Mouse (Mus musculus): ENCODE results near the gene Myh6. TPM values are rescaled to one million over a fixed set of nuclear protein-coding genes. Genes with fewer than 3 reads are reported as not detected.
A peak's percentile ranks its signal among the peaks of the same experiment; 100 is the strongest.

Gene Myh6
- total RNA-seq, 2 experiments from 2014 or later = 0.81 to 4.9 TPM

DNA sequence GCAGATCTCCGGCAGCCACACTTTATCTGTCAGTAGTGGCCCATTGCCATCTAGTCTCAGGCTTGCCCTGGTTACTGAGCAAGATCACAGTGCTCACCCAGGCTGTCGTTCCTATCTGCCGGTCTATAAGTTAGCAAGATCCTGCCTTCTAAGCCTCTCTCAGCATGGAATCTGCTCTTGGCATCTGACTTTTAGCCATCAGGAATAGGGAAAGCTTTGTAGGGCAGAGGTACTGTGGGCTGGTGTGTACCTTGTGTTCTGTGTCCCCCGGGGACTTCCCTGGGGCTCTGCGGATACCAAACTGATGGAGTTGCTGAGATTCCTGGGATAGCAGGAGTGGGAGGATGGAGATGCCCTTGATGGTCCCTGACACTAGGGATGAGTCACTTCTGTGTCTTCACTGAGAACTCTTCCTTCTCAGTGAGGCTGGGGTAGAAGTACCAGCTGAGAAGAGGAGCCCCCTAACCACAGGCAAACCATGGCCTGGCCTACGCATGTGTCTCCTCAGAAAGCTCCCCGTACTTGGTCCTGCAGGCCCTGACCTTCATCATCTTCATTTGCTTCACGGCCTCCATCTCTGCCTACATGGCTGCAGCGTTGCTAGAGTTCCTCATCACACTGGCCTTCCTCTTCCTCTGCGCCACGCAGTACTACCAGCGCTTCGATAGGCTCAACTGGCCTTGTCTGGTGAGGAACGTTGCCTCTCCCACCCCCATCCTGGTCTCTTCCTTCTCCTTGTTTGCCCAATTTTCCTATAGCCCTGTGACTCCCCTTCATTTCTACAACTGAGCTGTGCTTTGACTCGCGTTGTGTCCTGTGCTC, 29.2 kb downstream of the Myh6 start:
- DNase-seq (ENCODE audit: low spot score in 2 of 2) = no peak

DNA sequence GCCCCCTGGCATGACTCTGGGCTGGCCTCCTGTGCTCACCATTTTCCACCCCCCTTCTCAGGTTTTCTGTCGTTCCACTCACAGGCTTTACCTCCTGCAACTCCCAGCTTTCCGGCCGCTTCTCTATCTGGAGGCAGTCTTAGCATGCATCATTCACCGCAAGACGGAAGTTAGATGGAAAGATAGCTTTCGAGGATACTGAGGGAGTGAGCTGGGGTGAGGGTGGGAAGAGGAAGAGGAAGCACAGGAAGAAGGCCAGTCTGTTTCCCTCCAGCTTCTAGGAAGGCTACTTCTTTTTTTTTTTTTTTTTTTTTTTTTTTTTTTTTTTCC, 29.9 kb downstream of the Myh6 start:
- DNase-seq (ENCODE audit: low spot score in 2 of 2) = no peak

DNA sequence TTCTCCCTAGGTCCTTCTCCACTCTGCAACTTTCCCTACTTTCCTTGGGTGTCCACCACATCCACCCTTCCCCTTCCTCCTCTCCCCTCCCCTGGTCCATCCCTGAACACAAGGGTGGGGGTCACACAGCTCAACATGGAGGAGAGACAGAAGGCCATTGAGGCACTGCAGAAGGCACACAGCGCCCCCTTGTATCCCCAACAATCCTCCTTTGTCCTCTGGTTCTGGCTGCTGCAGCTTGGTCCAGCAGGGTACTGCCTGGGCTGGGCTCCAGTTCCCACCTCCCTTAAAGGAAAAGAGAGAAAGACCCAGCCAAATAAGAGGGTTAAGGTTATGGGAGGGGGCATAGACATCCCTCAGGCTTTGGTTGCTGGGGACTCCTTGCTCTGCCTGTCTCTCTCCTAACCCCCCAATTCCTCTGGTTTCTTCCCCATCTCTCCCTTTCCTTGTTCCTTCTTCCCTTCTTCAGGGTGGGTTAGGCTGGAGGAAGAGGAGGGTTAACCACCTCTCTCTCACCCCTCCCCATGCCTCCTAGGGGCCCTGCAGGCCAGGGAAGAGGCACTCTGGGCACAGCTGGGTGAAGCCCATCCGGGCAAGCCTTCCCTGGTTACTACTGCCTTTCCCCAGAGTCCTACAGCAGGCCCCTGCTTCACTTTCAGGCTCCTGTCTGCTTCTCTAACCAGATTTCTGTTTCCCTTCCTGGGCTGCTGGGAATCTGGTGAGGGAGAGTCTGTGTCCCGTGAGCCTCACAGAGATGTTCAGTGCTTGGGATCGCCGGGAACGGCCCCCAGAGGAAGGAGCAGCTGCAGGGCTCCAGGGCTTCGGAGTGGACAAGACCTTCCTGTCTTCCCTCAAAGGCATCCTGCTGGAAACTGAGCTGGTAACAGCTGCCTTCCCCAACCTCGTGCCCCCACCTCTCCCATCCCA, 30.6 kb downstream of the Myh6 start, which contains the start of gene Cmtm5:
Cmtm5 (plus strand) TSS at position 358 of the 927 bp plus-strand sequence.
- no peak for DNase-seq (ENCODE audit: low spot score in 2 of 2)

DNA sequence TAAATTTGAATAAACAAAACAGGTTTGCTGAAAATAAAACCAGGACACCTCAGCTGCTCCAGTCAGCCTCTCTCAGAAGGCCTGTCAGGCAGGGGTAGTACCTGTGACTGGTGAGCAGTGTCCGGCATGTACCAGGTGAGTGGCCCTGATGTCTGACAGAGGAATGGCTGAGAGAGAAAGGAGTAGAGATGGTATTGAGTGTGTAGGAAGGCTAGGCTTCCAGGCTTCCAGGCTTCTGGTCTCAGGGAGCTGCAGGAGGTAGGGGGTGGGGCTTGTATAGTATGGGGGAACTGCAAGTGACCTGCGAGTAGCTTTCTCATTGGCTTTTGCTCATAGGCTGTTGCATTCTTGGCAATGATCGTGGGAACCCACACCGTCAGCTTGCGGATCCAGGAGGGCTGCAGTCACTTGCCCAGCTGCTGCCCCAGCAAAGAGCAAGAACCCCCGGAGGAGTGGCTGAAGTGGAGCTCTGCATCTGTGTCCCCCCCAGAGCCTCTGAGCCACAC, 34.0 kb downstream of the Myh6 start, which contains the start of gene Il25:
Il25 (plus strand) TSS at position 51 of the 506 bp plus-strand sequence.
- no peak for DNase-seq (ENCODE audit: low spot score in 2 of 2)

DNA sequence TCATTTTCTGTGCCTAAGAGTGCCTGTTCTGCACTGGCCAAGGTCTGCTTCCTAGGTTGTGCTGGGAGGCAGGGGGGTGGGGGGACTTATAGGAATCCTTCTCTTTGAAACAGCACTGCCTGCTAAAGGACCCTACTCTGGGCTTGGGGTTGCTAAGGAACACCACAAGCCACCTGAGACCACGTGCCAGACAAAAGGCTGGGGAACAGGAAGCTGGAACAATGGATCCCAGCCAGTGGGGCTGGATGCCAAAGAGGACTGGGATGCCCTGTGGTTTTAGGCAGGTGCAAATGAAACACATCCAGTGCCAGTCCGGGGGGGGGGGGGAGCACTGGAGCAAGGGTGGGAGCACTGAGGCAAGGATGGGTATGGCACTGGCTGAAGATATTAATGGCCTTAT, 36.3 kb downstream of the Myh6 start:
- DNase-seq (ENCODE audit: low spot score in 2 of 2) = no peak

DNA sequence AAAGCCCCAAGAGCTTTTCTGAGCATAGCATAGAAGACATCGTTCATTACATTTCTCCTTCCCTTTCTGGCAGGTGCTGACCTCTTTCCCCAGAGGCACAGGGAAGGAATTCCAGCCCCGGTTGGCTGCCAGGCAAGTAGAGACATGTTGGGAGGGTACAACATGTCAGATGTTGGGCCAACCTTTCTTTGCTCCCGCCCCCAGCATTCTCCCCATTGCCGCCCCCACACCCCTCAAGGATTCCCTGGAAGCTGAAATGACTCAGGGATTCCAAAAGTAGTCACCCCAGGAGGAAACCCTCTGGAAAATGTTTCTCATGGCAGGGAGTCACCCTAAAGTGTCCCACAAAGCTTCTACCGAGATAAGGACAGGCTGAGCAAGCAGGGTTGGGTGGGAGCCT, 36.9 kb downstream of the Myh6 start:
- DNase-seq (ENCODE audit: low spot score in 2 of 2) = no peak

DNA sequence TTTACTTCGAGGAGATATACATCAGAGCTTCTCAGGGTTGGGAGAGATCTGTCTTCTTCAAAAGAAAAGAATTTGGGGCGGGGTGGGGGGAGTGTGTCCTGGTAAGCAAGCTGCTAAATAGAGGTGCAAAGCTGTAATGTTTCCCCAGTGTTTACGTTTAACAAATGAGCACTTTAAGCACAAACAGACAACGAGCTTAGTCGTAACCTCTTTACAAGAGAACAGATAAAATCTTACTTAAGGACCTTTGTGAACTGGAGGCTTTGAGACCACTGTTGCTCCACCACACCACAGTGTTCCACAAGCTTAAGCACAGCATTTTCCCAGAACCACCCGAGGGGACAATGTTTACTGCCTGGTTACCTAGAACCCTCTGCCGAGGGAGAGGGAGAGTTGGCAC, 39.4 kb downstream of the Myh6 start:
- no peak for DNase-seq (ENCODE audit: low spot score in 2 of 2)

DNA sequence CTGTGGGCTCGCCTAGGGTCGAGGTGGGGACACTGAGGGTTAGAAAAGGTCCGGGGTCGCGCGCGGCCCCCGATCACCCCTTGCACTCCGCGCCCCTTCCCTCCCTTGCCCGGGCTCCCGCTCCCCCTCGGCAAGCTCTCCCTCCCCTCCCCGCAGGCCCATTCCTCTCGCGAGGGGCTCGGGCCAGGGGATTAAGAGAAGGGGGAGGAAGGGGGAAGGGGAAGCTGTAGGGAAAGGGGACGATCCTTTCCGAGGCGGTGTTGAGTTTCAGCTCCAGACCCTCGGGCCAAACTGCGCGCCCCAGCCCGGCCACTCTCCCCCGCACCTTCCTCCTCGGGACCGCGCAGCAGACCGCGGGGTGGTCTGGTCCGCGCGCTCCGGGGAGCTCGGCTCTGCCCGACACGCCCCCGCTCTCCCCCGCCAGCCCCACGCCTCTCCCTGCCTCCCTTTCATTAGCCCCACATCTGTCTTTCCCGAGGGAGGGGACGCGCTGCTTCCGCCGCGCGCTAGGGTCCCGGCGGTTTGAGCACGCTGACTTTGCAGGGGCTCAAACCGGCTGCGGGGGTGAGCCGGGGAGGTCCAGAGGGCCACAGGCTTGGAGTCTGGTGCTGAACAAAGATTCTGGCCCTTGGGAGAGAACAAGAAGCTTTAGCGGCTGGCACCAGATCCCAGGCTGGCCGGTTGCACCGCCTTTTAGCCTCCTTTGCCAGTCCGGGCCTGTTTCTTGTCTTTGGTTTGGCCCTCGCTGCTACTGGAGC, 40.1 kb downstream of the Myh6 start:
- no peak for DNase-seq (ENCODE audit: low spot score in 2 of 2)

DNA sequence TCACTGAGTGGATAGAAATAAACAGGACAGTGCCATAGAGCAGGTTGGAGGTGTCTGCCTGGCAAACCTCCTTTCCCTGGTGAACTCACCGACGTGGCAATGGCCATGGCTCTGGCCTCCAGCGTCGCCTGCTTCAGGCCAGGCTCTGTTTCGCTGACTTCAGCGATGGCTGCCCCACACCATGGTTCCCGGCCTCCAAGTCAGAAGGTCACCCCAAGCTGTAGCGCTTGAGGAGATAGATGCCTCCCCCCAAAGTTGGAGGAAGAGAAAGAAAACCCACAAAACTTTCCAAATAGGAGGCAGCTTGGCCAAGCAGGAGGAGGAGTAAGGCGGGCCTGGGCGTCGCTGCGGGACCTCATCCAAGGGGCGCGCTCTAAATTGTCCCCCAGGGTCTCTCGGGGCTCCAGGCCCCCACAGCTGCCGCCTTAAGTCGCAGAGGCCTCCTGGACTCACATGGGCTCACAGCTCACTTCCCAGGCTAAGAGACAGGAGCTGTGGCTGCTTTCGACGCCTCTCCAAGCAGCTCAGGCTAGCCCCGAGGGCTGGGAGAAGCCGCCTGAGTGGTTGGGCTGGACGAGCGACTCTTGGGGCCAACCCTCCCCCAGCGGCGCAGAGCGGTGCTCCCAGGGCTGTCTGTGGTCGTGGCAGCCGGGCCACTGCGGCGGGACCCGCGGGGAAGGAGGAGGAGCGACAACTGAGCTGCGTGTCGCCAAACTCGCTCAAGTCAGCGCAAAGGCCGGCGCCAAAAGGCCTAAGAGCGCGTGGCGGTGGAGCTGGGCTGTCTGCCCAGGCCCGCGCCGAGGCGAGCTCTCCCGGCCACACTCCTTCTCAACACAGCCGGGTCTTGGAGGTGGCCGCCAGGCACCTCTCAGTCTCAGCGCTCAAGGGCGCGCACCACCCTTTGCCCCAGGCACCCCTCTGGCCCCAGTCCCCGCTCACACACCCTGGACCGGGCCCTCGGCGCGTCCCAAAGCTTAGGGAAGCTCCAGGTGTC, 41.1 kb downstream of the Myh6 start, which contains the start of gene Efs:
Efs (minus strand) TSS at position 778 of the 994 bp plus-strand sequence.
- peak in 1 of 2 experiments; percentile 15 for DNase-seq (ENCODE audit: low spot score in 2 of 2)

DNA sequence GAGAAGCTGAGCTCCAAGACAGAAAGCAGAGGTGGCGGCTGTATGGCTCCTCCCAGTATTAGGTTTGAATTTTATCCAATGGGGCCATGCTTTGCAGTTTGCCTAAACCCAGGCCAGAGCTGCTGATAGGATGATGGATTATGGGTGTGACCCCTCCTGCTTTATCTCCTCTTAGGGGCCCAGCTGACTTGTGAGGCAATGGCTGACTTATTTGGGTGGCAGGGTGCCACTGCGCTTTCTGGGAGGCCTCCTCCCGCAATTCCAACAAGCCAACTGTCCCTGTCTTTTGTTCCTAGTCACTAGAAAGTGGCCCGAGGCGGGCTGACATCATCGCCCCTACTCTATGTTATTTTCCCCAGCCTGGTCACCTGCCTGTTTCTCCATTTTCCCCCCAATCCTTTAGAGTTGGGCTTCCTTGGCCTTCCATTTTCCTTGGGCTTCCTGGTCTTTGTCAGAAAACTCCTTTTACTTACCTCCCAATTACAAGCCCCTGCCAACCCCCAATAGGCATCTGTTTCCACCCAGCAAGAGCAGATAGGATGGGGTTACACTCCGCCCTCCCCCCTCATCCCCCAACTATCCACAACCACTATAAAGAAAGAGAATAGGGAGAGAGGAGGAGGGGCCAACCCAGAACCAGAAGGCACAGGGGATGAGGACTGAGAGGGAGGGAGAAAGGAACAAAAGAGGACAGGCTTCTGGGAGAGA, 41.9 kb downstream of the Myh6 start:
- no peak for DNase-seq (ENCODE audit: low spot score in 2 of 2)

DNA sequence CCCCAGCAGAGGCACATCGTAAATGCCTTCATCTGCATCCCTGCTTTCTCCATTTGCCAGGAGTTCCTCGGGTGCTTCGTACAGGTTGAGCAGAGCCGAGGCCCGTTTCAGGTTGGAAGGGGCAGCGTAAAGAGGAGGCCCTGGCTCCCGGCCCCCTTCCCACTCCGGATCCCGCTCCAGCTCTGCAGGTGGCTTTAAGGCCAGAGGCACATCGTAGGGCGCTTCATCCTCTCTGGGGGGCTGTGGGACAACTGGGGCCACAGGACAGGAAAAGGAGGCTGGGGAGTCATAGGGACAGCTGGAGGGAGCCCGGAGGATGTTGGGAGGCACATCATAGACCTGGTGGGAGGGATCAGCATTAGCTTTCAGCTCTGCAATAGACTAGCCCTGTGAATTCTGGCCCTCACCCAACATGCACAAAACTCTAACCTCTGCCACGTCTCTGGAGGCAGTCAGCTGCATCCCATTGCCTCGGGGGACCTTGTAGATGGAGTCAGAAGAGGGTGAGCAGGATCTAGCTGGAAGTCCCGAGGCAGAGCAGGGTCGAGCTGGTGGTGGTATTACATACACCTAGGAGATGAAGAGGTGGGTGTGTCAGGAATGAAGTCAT, 46.5 kb downstream of the Myh6 start:
- DNase-seq (ENCODE audit: low spot score in 2 of 2) = no peak

DNA sequence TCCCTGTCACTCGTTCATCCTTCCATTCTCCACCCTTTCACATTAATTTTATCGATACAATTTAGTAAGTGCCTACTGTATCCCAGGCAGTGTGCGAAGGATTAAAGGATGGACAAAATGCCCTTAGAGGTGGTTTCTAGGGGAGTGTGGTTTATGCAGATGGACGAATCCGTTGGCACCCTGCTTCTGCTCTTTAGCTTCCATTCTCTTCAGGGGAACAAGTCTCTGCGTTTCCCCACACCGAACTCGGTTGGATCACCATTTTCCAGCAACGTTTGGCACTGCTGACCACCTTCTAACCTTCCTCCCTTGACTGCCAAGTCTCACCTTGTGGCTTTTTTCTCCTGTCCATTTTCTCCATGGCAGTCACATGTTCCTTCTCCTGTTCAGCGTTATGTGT, 53.4 kb downstream of the Myh6 start:
- no peak for DNase-seq (ENCODE audit: low spot score in 2 of 2)

DNA sequence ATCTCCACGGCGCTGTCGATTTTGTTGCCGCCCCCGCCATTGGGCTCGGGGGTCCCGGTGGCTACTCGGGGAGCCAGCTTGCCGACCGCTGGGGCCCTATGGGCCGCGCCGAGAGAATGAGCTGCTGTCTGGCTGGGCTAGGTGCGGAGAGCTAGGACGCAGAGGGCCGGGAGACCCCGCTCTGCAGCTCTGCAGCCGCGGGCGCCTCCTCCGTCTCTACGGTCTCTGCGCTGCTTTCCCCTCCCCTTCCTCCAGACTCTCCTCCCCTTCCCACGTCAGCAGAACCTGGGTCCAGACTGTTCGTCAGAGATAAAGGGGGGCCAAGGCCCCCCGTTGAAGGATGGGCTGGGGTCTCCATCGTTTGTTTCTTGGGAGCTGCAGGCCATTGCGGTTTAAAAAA, 53.8 kb downstream of the Myh6 start, which contains the start of gene Slc22a17:
Slc22a17 (minus strand) TSS at position 247 of the 400 bp plus-strand sequence.
- DNase-seq (ENCODE audit: low spot score in 2 of 2) = peak in 1 of 2 experiments; percentile 46

DNA sequence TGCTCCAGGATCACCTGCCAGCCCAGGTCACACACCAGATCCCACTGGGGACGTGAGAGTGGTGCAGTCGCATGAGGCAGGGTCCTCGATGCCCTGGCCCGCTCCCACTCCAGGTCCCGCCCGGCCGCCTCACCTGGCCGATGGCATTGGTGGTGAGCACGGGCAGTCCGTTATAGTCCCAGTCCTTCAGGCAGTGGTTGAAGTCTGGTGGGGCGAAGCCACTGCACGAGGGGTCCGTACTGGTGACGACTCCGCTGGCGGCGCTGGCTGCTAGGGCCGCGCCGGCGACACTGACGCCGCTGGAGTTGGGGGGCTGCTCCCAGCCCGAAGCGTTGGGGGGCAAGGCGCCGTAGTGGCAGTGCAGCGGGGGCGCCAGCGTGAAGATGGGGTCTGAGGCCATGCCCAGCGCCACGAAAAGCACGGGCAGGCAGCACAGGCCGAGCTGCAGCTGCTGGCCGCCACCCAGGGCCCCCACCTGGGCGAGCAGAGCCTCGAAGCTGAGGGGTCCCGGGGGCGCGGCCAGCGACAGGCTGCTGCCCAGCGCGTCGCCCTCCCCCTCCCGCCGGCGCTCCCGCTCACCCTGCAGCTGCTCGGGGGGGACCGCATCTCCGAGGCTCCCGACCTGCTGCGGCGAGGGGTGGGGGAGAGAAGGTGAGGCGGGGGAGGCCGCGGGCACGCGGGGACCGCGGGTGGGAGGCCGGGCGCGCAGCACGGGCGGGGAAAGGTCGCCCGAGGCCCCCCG, 54.4 kb downstream of the Myh6 start:
- DNase-seq (ENCODE audit: low spot score in 2 of 2) = no peak

DNA sequence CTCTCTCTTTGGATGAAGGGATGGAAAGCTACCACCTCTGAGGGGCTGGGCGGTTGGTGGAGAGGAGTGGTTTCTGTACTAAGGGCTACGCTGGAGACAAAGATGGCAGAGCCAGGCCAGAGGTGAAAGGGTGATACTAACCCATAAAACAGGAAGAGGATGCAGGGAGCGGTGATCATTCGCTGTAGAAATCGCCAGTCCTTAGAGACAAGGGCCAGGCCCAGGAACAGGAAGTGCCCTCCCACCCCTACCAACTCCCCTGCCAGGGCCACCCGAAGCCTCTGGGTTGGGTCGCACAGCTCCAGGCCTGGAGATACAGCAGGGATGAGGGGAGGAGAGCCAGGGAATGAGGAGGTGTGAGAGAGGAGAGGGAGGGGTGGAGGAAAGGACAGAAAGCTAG, 58.0 kb downstream of the Myh6 start:
- no peak for DNase-seq (ENCODE audit: low spot score in 2 of 2)

DNA sequence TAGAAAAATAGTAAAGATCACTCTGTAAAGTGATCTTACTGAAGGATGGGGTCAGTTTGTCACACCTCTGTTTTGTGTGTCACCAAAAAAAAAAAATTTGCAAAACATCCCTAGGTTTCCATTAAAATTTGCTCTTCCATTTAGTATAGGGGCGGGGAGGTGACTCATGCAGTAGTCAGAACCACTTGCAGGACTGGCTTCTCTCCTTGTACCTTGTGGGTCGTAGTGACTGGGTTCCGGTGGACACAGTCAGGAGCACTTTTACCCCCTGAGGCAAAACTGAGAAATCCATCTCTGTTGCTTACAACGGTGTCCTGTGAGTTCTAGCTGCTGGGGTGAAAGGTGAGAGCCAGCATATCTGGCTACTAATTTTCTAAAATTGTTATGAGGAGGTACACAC, 63.1 kb downstream of the Myh6 start:
- DNase-seq (ENCODE audit: low spot score in 2 of 2) = no peak

DNA sequence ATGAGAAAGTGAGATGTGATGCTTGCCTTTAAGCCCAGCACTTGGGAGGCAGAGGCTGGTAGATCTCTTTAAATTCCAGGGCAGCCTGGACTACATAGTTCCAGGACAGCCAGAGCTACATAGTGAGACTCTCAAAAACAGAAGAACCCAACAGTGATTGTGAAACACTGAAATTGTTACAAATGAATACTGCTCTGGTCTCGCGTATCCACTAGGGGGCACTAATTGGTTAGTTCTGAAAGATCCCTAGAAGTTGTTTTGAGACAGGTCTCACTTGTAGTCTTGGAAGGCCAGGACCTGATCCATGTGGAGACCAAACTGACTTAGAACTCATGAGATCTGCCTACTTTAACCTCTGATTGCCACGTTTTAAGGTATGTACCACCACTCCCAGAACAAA, 66.3 kb downstream of the Myh6 start:
- DNase-seq (ENCODE audit: low spot score in 2 of 2) = peak in 1 of 2 experiments; percentile 47

DNA sequence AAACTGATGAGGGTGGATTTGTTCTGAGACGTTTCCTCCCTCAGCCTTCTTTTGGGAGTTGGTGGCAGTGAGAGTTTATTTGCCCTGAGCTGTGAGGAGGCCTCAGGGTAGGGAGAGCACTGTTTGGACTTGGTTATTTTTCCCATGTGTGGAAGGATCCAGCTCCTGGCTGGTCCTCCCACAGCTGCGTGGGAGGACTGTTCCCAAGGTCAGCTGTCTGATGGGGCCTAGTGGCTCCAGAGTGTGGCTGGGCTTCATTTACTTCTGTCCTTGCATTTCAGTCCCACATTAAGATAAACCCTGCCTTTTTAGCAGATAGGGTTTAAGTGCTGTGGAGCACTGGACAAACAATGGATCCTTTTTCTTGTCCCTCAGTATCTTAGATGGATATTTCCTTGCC, 69.3 kb downstream of the Myh6 start:
- DNase-seq (ENCODE audit: low spot score in 2 of 2) = no peak
